Mouse (Mus musculus) Muller cell, postnatal 12 days (primary cell): ENCODE data around the gene Ppt2.

ENCODE experiments used
- DNase-seq: peaks from one replicate; pipeline ENCODE4 v3.0.0-alpha.2; 2015; ENCODE audit errors: inconsistent ontology term

The Ppt2 gene

DNA sequence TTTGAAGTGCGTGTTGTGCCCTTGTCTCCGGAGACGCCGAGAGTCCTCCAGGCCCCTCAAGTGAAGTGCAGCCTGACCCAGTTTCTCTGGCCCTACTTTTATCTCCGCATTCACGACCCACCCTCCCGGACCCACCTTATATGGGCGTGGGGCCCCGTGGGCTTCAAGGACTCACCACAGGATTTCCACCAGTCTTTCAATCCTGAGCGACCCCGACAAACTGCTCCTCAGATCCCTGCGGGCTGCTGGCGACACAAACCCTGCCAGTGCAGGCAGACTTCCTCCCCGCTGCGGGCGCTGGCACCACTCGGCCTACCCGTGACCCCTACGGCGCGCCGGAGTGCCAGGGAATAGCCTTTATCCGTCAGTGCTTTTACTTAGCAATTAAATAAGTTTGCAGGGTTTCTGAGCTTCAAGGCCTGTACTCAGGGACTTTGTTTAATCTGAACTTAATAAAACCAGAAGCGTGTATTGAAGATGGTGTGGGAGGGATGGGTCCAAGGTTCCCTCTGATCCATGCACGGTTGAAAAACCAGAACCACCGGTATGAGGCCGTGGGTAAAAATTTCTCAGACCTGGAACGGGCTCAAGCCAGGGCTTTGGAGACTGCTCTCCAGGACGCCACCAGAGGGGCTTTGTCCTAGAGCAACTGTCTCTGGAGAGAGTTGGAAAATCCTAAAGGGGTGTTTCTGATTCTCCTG, at the start of gene Ppt2:
Gene Ppt2 (minus strand): TSS at position 568 of the 701 bp plus-strand sequence.
- DNase-seq: peak; percentile 69

DNA sequence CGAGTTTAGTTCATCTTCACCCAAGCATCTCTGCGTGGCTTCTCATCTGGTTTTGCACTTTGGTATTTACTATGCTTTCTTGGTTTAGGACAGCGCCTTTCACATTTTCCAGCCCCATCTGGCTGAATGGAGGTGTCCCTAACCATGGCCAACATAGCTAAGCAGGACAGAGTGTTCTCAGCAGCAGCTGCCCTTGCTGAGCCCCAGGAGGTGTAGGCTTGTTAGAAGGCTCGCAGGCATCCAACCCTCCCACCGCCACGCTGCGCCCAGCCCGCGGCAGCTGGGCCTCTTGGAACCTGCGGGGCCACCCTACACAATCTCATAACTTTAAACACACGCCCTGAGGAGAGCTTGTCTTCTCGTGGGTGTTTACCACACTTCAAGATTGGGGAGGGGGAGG, 48.4 kb upstream of the Ppt2 start:
- no peak for DNase-seq

DNA sequence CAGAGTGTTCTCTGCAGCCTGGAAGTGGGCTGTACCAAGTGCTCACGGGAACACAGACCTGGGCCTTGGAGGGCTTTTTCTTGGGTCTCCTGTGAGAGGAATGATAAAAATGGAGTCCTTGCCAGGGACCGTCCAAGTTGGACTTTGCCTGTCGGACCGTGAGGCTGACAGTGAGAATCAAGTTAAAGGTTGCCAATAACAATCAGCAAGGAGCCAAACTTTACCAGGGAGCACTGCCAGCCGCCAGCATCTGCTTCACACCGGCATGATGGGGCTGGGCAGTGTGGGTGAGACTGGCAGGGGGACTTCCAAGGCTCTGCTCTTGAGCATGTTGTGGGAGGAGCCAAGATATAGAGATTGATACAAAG, 47.8 kb upstream of the Ppt2 start:
- DNase-seq: no peak

DNA sequence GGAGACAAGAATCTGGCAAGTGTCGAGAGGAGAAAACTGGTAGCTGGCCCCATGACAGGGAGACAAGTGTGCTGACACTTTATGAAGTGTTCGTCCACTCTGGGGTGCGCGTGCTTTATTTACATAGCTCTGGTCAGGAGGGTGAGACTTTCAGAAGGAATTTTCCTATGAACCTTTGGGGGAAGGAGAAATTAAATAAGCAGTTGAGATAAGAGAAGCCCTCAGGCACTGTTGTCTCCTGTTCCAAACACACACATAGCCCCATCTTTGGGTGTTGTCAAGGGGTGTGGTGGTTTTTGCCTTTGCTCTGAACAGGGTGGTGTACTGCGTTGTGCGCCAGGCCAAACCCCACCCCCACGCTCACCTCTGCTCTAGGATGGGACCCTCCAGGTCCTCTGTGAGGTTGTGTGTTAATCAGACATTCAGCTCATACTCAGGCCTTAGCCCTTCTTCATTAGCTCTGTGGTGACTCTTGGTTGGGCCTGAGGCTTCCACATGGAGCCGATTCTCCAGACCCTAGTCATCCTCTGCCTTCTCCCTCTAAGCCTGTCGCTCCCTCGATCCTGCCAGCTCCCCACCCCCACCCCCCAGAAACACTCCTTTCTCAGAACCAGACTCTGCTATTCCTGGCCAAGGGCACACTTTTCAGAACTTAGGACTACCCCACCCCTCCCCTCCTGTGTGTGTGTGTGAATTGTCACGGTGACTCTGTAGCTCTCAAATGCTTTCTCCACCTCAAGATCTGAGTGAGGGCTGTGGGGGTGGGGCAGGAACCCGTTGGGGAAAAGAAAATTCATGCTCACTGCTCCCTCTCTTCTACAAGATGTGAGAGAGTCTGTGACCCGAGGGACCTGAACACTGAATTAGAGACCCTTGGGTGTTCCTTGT, 47.1 kb upstream of the Ppt2 start:
- DNase-seq: no peak

DNA sequence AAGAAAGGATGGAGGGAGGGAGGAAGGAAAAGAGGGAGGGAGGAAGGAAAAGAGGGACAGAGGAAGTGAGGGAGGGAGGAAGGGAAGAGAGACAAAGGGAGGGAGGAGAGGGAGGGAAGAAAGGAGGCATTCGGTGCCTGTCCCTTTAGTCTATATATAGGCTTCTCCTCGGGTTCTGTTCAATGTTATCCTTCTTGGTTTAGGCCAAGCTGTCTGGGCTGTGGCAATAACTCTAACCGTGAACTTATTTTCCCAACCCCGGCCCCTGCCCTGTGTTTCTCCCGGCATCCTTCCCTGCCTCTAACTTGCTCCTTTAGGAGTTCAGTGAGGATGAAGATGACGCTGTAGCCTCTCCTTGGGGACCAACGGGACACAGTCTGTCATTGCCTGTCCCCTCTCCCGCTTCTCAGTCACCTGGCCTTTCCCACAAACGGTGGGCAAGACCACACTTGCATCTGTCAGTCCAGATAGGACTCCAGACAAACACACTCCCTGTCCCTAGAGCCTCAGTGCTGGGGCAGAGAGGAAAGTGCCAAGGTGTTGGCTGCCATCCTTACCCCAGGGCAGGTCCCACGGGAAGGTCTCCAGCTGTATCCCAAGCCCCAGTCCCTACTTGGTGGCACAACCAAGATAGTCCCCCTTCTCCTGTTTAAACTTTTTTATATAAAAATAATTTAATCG, 46.4 kb upstream of the Ppt2 start:
- no peak for DNase-seq

DNA sequence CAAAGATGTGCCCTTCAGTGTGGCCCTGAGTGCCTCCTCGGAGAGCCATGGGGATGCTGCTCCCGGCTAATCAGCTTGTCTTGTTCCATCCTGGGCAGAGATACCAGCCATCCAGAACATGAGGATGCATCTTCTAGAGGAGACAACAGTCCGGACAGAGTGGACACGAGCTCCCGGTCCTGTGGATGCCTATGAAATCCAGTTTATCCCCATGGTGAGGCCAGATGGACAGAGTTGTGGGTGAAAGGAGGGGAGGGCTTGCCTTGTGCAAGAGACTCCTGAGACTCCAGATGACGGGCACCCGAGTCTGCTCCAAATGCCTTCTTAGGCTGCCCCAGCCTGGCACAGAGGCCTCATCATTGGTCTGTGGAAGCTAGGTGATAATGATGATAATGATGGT, 44.8 kb upstream of the Ppt2 start:
- DNase-seq: no peak

DNA sequence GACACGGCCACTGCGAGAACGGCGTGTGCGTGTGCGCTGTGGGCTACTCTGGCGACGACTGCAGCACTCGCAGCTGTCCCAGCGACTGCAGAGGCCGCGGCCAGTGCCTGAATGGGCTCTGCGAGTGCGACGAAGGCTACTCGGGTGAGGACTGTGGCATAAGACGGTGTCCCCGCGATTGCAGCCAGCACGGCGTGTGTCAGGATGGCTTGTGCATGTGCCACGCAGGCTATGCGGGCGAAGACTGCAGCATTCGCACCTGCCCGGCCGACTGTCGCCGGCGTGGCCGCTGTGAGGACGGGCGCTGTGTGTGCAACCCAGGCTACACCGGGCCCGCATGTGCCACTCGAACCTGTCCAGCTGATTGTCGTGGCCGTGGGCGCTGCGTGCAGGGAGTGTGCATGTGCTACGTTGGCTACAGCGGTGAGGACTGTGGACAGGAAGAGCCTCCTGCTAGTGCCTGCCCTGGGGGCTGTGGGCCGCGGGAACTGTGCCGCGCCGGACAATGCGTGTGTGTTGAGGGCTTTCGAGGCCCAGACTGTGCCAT, 44.0 kb upstream of the Ppt2 start:
- no peak for DNase-seq

DNA sequence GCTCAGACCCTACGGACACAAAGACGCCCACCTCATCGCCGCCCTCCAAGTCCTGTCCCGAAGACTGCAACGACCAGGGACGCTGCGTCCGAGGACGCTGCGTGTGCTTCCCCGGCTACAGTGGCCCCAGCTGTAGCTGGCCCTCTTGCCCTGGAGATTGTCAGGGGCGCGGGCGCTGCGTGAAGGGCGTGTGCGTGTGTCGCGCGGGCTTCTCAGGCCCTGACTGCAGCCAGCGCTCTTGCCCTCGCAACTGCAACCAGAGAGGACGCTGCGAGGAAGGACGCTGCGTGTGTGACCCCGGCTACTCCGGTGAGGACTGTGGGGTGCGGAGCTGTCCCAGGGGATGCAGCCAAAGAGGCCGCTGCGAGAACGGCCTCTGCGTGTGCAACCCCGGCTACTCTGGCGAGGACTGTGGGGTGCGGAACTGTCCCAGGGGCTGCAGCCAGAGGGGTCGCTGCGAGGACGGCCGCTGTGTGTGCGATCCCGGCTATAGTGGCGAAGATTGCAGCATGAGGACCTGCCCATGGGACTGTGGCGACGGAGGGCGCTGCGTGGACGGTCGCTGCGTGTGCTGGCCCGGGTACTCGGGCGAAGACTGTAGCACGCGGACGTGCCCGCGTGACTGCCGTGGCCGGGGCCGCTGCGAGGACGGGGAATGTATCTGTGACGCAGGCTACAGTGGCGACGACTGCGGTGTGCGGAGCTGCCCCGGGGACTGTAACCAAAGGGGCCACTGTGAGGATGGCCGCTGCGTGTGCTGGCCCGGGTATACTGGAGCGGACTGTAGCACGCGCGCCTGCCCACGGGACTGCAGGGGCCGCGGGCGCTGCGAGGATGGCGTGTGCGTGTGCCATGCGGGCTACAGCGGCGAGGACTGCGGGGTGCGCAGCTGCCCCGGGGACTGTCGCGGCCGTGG, 43.1 kb upstream of the Ppt2 start:
- peak; percentile 13 for DNase-seq

DNA sequence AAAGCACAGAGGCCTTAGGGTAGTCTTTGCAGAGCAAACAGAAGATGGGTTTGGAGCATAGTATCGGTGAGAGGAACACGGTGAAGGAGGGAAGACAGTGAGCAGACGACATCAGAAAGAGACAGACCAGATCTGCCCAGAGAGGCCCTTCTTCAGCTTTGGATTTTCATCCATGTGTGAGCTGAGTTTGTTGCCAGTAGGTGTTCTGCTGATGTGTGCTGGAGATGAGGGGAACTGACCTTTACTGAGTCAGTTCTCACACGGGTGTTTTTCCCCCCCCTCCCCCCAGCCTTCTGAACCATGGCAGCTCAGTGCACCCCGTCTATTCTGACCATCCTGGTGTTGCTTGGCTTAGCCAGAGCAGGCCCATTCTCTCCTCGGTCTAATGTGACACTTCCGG, 41.9 kb upstream of the Ppt2 start, which contains the start of gene Tnxb:
Gene Tnxb (plus strand): TSS at position 301 of the 400 bp plus-strand sequence.
- DNase-seq: no peak

DNA sequence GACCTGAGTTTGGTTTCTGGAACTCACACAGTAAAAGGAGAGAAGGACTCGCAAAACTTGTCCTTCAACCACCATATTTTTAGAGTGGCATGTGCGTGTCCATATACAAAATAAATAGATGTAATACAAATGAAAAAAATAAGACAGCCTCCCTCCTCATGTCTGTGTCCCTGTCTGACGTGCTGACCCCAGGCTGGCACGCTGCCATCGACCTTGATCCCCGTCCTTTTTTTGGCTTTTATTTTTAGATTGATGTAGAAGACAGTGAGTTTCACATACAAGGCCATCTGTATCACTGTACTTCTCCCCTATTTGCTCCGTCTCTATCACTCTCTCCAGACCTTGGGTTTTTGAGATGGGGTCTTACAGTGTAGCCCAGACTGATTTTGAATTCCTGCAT, 36.2 kb upstream of the Ppt2 start:
- no peak for DNase-seq

DNA sequence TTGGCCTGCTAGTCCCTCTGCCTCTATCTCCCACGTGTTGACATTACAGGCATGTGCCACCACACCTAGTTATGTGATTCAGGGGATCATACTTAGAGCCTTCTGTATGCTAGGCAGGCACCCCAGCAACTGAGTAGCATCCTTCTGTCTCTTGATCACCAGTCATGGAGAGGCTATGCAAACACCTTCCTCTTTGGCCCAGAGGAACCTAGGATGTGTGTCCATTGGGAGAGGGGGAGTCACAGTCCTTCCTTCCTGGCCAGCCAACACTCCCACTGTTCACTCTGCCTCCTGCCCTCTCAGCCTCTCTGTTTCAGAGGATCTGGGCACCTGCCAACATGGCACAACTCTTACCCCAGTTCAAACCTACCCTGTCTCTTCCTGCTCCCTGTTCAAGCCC, 35.2 kb upstream of the Ppt2 start:
- no peak for DNase-seq

DNA sequence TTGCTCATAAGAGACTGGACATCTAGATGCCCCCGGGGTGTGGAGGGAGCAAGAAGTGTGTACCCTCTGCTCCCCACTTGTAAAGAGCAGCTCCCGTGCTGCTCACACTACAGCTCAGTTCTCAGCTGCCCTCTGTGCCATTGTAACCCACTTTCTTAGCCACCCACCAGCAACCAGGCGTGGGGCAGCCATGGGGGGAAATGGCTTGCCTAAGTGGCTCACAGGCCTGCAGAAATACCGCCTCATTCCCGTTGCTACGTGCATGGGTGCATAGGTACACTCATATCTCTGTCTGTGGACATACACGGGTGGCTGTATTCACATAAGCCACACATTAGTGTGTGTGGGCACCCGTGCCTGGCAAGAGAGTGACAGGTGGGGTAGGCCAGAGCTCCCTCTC, 34.7 kb upstream of the Ppt2 start:
- DNase-seq: no peak

DNA sequence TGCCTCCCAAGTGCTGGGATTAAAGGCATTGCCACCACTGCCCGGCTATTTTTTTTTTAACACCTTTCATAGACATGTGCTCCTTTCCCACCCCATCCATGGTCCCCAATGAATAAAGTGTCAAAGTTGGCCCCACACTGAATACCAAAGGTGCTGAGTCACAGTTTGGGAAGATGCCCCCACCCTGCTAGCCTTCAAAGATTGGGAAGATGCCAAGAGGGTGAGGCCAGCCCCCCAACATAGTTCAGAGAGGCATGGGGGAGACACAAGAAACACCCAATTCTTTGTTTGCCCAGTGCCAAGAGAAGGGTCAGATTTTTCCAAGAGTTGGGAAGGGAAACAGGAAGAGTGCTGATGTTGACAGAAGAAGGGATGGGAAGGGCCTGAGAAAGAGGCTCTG, 34.2 kb upstream of the Ppt2 start:
- no peak for DNase-seq

DNA sequence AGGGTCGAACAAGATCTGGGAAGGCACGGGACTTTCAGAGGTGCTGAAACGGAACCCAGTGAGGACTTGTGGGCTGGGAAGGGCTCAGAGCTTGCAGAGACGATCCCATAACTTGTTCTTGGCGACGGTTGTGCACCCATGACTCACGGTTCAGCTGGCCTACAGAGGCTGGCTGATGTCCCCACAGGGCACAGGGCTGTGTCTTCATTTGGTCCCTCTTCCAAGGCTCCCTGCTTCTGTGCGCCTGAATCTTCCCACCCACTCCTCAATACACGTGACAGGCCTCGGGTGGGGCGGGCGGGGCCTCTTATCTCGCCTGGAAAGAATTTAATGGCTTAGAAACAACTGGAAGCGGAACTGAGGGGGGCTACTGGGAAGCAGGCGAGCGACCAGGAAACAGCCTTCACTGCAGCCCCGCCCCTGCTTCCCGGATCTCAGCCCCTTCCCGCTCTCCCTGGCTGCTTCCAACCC, 32.8 kb upstream of the Ppt2 start:
- DNase-seq: peak; percentile 62

DNA sequence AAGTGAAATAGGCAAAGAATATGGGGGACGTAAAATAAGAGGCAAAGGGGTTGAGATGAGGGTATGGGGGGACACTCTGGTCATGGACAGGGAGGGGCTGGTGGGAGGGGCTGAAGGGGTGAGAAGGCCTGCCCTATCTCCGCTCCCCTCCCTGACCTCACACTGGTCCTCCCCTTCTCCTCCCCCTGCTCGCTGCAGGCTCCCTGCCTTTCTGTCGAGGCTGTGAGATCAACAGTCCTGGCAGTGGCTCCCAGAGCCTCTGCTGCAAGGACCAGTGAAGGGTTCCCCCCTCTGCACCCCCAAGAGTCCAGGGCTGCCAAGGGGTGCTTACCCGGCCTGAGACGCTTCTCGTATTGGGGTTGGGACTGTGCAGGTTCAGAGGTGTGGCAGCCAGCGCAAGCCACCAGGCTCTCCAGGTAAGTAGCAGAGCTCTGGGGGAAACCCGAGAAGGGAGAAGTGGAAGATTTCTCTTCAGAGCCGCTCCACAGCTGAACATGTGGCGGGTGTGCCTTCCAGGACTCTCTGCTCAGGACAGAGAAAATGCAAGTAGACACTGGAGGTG, 32.0 kb upstream of the Ppt2 start:
- no peak for DNase-seq

DNA sequence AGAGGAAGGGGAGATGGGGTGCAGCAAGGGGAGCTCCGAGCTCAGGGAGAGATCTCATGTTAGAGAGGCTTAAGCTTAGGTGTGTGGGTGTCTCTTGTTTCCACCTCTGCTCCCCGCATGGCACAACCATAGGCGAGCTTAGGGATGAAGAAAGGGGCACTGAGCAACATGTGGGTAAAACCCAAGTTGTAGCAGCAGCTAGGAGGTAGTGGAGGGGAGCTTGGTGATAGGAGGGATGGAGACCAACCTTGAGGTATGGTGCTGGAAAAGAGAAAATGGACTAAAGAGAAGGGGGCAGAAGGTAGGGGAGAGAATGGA, 31.5 kb upstream of the Ppt2 start:
- DNase-seq: no peak

DNA sequence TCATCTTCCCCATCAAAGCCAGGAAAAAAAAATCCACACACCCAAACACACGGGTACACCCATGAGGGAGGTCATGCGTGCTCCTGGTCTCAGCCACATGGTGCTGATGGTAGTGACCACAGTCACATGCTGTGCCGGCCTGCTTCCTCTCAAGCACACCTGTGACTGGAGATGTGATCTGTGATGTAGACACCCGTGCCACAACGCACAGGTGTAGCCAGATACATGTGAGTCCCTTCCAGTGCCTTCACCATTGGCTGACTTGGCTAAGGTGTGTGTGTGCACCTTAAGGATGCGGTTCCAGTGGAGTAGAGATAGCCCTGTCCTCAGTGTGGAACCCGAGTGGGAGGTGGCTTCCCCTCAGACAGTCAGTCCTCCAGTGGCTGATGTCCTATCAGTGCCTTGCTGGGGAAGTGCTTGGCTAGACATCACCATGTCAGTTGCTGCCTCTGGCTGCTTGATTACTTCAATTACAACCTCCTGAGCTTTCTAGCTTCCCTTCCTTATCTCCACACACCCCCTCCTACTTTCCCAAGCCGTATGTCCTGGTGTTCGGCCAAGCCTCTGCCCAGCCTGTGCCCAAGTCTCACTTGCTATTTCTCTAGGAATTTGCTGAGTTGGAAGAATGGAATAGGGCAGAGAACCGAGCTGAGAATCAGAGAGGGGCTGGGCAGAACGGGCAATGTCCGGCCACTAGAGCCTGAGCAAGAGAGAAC, 31.0 kb upstream of the Ppt2 start:
- peak; percentile 36 for DNase-seq

DNA sequence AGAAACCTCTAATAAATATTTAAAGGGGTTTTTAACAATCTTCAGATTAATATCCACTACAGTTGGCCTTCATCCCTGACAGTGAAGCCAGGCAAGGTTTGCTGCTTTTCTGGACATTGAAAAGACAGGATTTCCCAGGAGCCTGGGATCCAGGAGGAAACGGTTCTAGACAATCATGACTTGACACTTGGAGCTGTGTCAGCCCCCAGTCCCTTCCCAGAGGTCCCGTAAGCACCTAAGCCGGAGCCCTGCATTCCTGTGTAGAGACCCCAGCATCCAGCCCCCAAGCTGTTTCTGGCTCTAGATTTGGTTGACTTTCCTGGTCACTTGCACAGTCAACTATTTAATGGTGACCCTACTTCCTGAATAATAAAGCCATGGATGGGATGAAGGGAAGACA, 30.3 kb upstream of the Ppt2 start:
- no peak for DNase-seq

DNA sequence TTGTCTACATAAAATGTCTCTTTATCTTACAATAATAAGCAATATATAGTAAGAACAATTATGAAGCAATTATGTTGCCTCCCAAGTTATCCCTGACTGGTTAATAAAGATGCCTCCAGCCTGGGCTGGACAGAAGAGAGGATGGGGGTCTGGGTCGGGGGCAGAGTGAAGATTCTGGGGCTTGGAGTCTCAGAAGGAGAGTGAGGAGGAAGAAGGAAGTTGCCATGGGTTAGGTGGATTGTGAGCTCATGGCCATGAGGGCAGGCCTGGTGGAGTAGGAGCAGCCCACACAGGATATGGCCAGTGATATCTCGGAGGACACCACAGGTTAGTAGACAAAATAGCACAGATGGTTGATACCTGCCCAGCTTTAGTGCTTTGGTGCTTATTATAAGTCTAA, 29.8 kb upstream of the Ppt2 start:
- no peak for DNase-seq

DNA sequence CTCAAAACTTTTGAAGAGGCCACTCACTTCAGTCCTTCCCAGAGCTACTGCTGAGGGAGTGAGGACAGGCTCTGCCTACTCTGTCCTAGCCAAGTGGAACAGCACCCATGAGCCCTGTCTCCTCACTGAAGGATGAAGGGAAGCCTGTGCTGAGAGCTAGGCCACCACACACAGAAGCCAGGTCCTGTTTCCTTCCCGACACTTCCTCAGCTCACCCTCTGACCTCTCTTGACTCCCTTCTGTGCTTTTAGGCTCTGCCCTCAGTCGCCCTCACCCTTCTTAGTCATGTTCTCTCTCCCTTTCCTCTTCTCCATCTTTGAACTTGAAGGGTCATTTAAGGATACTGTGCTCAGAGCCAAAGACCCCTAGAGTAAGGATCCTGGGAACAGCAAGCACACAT, 29.0 kb upstream of the Ppt2 start:
- no peak for DNase-seq
